Mouse (Mus musculus): ENCODE measurements around the gene Fate1.
"Not testable (repeated sequence)": the region's sequence is repeated elsewhere in the genome, so short reads cannot be mapped to it uniquely, and the experiment has no call there.

Gene Fate1

GRCm38 (mm10) chrX:71972686-71973085 is at the start of gene Fate1:
Fate1 (plus strand) TSS chrX:71972986.
- DNase-seq (ENCODE audit: low read depth, low spot score): no peak

GRCm38 (mm10) chrX:71946631-71947030 is 26.2 kb upstream of the Fate1 start:
- DNase-seq (ENCODE audit: low read depth, low spot score): peak; percentile 43

- DNase-seq (ENCODE audit: low read depth, low spot score): no peak
Observed at GRCm38 (mm10) chrX:71958366-71958765, 14.4 kb upstream of the Fate1 start.

- no peak for DNase-seq (ENCODE audit: low read depth, low spot score)
Observed at GRCm38 (mm10) chrX:71962073-71963051, 10.4 kb upstream of the Fate1 start, which contains the start of gene Prrg3. Prrg3 (plus strand) TSS chrX:71962624.

GRCm38 (mm10) chrX:71963275-71963912 is 9.4 kb upstream of the Fate1 start:
- DNase-seq (ENCODE audit: low read depth, low spot score): no peak

- no peak for DNase-seq (ENCODE audit: low read depth, low spot score)
Observed at GRCm38 (mm10) chrX:71968216-71968615, 4.6 kb upstream of the Fate1 start.

GRCm38 (mm10) chrX:71968816-71969215 is 4.0 kb upstream of the Fate1 start:
- no peak for DNase-seq (ENCODE audit: low read depth, low spot score)

GRCm38 (mm10) chrX:71971325-71971724 is 1.5 kb upstream of the Fate1 start:
- DNase-seq (ENCODE audit: low read depth, low spot score): no peak

- not testable (repeated sequence) for DNase-seq (ENCODE audit: low read depth, low spot score)
Observed at GRCm38 (mm10) chrX:71977681-71978080, 4.9 kb downstream of the Fate1 start.

- no peak for DNase-seq (ENCODE audit: low read depth, low spot score)
Observed at GRCm38 (mm10) chrX:71980443-71980842, 7.7 kb downstream of the Fate1 start.

GRCm38 (mm10) chrX:71981322-71981721 is 8.5 kb downstream of the Fate1 start:
- no peak for DNase-seq (ENCODE audit: low read depth, low spot score)

GRCm38 (mm10) chrX:71983205-71983604 is 10.4 kb downstream of the Fate1 start:
- DNase-seq (ENCODE audit: low read depth, low spot score): peak; percentile 1

GRCm38 (mm10) chrX:71983775-71984174 is 11.0 kb downstream of the Fate1 start:
- DNase-seq (ENCODE audit: low read depth, low spot score): peak; percentile 27

- DNase-seq (ENCODE audit: low read depth, low spot score): no peak
Observed at GRCm38 (mm10) chrX:71991549-71991948, 18.8 kb downstream of the Fate1 start, which contains the start of gene Cnga2. Cnga2 (plus strand) TSS chrX:71991849.

GRCm38 (mm10) chrX:71995972-71996371 is 23.2 kb downstream of the Fate1 start:
- no peak for DNase-seq (ENCODE audit: low read depth, low spot score)

GRCm38 (mm10) chrX:72009930-72010329 is 37.1 kb downstream of the Fate1 start:
- DNase-seq (ENCODE audit: low read depth, low spot score): no peak

- no peak for DNase-seq (ENCODE audit: low read depth, low spot score)
Observed at GRCm38 (mm10) chrX:72012236-72012635, 39.5 kb downstream of the Fate1 start.

GRCm38 (mm10) chrX:72012804-72013203 is 40.0 kb downstream of the Fate1 start:
- DNase-seq (ENCODE audit: low read depth, low spot score): peak; percentile 17

GRCm38 (mm10) chrX:72022241-72022640 is 49.5 kb downstream of the Fate1 start:
- no peak for DNase-seq (ENCODE audit: low read depth, low spot score)

GRCm38 (mm10) chrX:72022750-72023398 is 50.1 kb downstream of the Fate1 start:
- DNase-seq (ENCODE audit: low read depth, low spot score): peak; percentile 20

- no peak for DNase-seq (ENCODE audit: low read depth, low spot score)
Observed at GRCm38 (mm10) chrX:72023542-72023941, 50.8 kb downstream of the Fate1 start.
